16 mouse cellular contexts compared by ENCODE assay signal in genomic region chr2:173246688-173247087, GRCm38 (mm10). TPM values are rescaled to one million over a fixed set of nuclear protein-coding genes. Genes with fewer than 3 reads are reported as not detected.
DNase-seq lines count a peak whose midpoint lies in the region; ATAC-seq and TF ChIP-seq lines count a peak whose summit lies in the region.
"Had no signal": no experiment of that assay in that cellular context is flagged by ENCODE, and none has a peak within 500 bp of the region (broad histone marks: within the 10 kb centered on the region; RNA-seq: fewer than 3 reads in every experiment).

No protein-coding gene starts in this region.

- TF ChIP-seq EP300 in heart, postnatal 0 days (IDR thresholded peaks at IDR 0.05; ENCODE audit: low read depth) = no peak

- H3K4me2 ChIP-seq in heart, postnatal 0 days (ENCODE audit: low read depth, low read length) = no peak overlapping the region
- H3K4me2 ChIP-seq in heart, embryonic 11.5 days = no peak overlapping the region
- 0 out of 2 replicates have a peak overlapping the region, but pooled peaks have one; percentile 5 for H3K4me2 ChIP-seq in limb, embryonic 13.5 days (replicated peaks)
- no peak overlapping the region for H3K4me2 ChIP-seq in liver, embryonic 12.5 days
- H3K4me2 ChIP-seq: embryonic facial prominence, embryonic 12.5 days had no signal

- peaks cover 23% of the 10 kb centered on the region for H3K4me1 ChIP-seq in heart, postnatal 0 days (ENCODE audit: control insufficient read depth, insufficient read depth)
- peaks cover 56% of the 10 kb centered on the region for H3K4me1 ChIP-seq in heart, embryonic 11.5 days (ENCODE audit: control insufficient read depth, insufficient read depth, low read length)
- peaks cover 16% of the 10 kb centered on the region for H3K4me1 ChIP-seq in lung, adult 2 months (ENCODE audit: control insufficient read depth, insufficient read depth, low read length)
- peaks cover 90% of the 10 kb centered on the region for H3K4me1 ChIP-seq in limb, embryonic 13.5 days
- no peaks in the 10 kb centered on the region for H3K4me1 ChIP-seq in liver, embryonic 12.5 days

- TF ChIP-seq CTCF in heart, postnatal 0 days (IDR thresholded peaks at IDR 0.05; ENCODE audit: low read depth) = 0 out of 2 replicates have a peak, but pooled peaks have one; percentile 16
- 0 out of 2 replicates have a peak, but pooled peaks have one; percentile 5 for TF ChIP-seq CTCF in lung, adult 2 months (IDR thresholded peaks at IDR 0.05; ENCODE audit: insufficient read depth, low read length)

- WGBS in heart, postnatal 0 days = 66% methylated on average over 8 of the region's 8 CpGs
- WGBS in heart, embryonic 11.5 days (ENCODE audit: insufficient replicate concordance) = 54% methylated on average over 8 of the region's 8 CpGs
- WGBS in lung, adult 2 months = 73% methylated on average over 8 of the region's 8 CpGs
- WGBS in limb, embryonic 13.5 days = 72% methylated on average over 8 of the region's 8 CpGs
- WGBS in liver, embryonic 12.5 days (ENCODE audit: insufficient replicate concordance) = 50% methylated on average over 8 of the region's 8 CpGs

- no peak overlapping the region for H3K4me3 ChIP-seq in heart, postnatal 0 days (ENCODE audit: low read depth, low read length)
- no peak overlapping the region for H3K4me3 ChIP-seq in heart, embryonic 11.5 days (ENCODE audit: low read depth, low read length)
- no peak overlapping the region for H3K4me3 ChIP-seq in lung, adult 2 months (replicated peaks; ENCODE audit: extremely low read depth, low read depth, low read length)
- H3K4me3 ChIP-seq in limb, embryonic 13.5 days = no peak overlapping the region
- H3K4me3 ChIP-seq in liver, embryonic 12.5 days = no peak overlapping the region
- H3K4me3 ChIP-seq: embryonic facial prominence, embryonic 12.5 days; forebrain, embryonic 10.5 days; megakaryocyte, embryonic 14.5 days had no signal

- no peak overlapping the region for H3K9ac ChIP-seq in heart, postnatal 0 days (replicated peaks; ENCODE audit: low read depth, low read length)
- no peak overlapping the region for H3K9ac ChIP-seq in heart, embryonic 11.5 days (ENCODE audit: low read depth, low read length)
- H3K9ac ChIP-seq in limb, embryonic 13.5 days = no peak overlapping the region
- no peak overlapping the region for H3K9ac ChIP-seq in liver, embryonic 12.5 days
- H3K9ac ChIP-seq: embryonic facial prominence, embryonic 12.5 days had no signal

- DNase-seq in heart, postnatal 0 days (ENCODE audit: low spot score) = no peak
- DNase-seq in lung, adult 2 months = no peak
- DNase-seq in lung, postnatal 36 days = no peak
- DNase-seq: cerebellum, postnatal 36 days; heart, postnatal 10 days; thymus, postnatal 25 days had no signal

- H3K36me3 ChIP-seq in heart, postnatal 0 days (replicated peaks; ENCODE audit: control insufficient read depth, insufficient read depth, low read length) = no peaks in the 10 kb centered on the region
- no peaks in the 10 kb centered on the region for H3K36me3 ChIP-seq in heart, embryonic 11.5 days (ENCODE audit: control insufficient read depth, insufficient read depth, low read length)
- peaks cover 4% of the 10 kb centered on the region; the same call in 1 of the 2 replicates for H3K36me3 ChIP-seq in limb, embryonic 13.5 days
- H3K36me3 ChIP-seq in liver, embryonic 12.5 days = no peaks in the 10 kb centered on the region
- H3K36me3 ChIP-seq: embryonic facial prominence, embryonic 12.5 days; forebrain, embryonic 10.5 days had no signal

- no peak for ATAC-seq in heart, postnatal 0 days (ENCODE audit: insufficient read depth, low read depth)
- ATAC-seq in heart, embryonic 11.5 days (replicated peaks; ENCODE audit: insufficient number of reproducible peaks, low FRiP score, low TSS enrichment) = no peak
- ATAC-seq in CD4-positive, CD25-positive, alpha-beta regulatory T cell, adult 4 months = peak; percentile 34
- ATAC-seq in limb, embryonic 13.5 days (ENCODE audit: low FRiP score, low read depth) = no peak
- no peak for ATAC-seq in megakaryocyte-erythroid progenitor cell, adult 5-6 weeks (replicated peaks; ENCODE audit: low FRiP score, low TSS enrichment, poor library complexity, severe bottlenecking)
- no peak for ATAC-seq in liver, embryonic 12.5 days
- ATAC-seq: activated CD4-positive, CD25-positive, alpha-beta regulatory T cell, adult 4 months had no signal

- H3K27me3 ChIP-seq in heart, postnatal 0 days (ENCODE audit: control insufficient read depth, insufficient read depth, low read length) = no peaks in the 10 kb centered on the region
- no peaks in the 10 kb centered on the region for H3K27me3 ChIP-seq in heart, embryonic 11.5 days (ENCODE audit: control insufficient read depth, insufficient read depth, low read length)
- H3K27me3 ChIP-seq in limb, embryonic 13.5 days = no peaks in the 10 kb centered on the region
- H3K27me3 ChIP-seq in liver, embryonic 12.5 days (replicated peaks) = peaks cover 50% of the 10 kb centered on the region
- H3K27me3 ChIP-seq: embryonic facial prominence, embryonic 12.5 days had no signal

- no peak for TF ChIP-seq POLR2A in lung, adult 2 months (IDR thresholded peaks at IDR 0.05; ENCODE audit: borderline replicate concordance, extremely low read depth, low read depth, low read length)

- H3K27ac ChIP-seq in heart, postnatal 0 days (ENCODE audit: low read depth) = no peak overlapping the region
- H3K27ac ChIP-seq in heart, embryonic 11.5 days (ENCODE audit: low read depth, low read length) = no peak overlapping the region
- H3K27ac ChIP-seq in limb, embryonic 13.5 days = no peak overlapping the region
- H3K27ac ChIP-seq in liver, embryonic 12.5 days = no peak overlapping the region

- no peaks in the 10 kb centered on the region for H3K9me3 ChIP-seq in heart, postnatal 0 days (replicated peaks; ENCODE audit: control insufficient read depth, low read length)
- H3K9me3 ChIP-seq in heart, embryonic 11.5 days (replicated peaks; ENCODE audit: control insufficient read depth, low read length) = no peaks in the 10 kb centered on the region
- H3K9me3 ChIP-seq in limb, embryonic 13.5 days = no peaks in the 10 kb centered on the region
- H3K9me3 ChIP-seq in liver, embryonic 12.5 days (replicated peaks) = no peaks in the 10 kb centered on the region
- H3K9me3 ChIP-seq: embryonic facial prominence, embryonic 12.5 days; forebrain, embryonic 10.5 days; megakaryocyte, embryonic 14.5 days had no signal

RNA-seq across cellular contexts. Expression of gene Zbp1, which starts 28.0 kb away (rescaled TPM):
- 3.1 TPM in 1 of 2 replicates, not detected in the other for total RNA-seq in heart, postnatal 0 days (2014; rRNA removed; ENCODE audit: low replicate concordance)
- polyA plus RNA-seq in heart, postnatal 0 days (2015; fragmentation: Nextera tagmentation; extraction: Ambion mirVana) = 0.36 and 1.1 TPM in 2 replicates
- polyA plus RNA-seq in heart, embryonic 11.5 days (2014; fragmentation: Nextera tagmentation; extraction: Ambion mirVana) = not detected in 2 replicates
- 4.8 and 5.7 TPM in 2 replicates for polyA plus RNA-seq in lung, adult 2 months (2012; rRNA removed)
- polyA plus RNA-seq in CD4-positive, CD25-positive, alpha-beta regulatory T cell, adult 4 months (2017; shearing (Covaris generic)) = 100 to 1,000 TPM in 1 of 2 experiments, 10 to 100 TPM in 1; 85.2 to 140 TPM
- polyA plus RNA-seq in limb, embryonic 13.5 days (2015; fragmentation: Nextera tagmentation; extraction: Ambion mirVana) = 0.43 and 0.45 TPM in 2 replicates
- total RNA-seq in megakaryocyte-erythroid progenitor cell, adult 5-6 weeks (2014; fragmentation: Nextera tagmentation) = 1.3 and 2.5 TPM in 2 replicates
- 4.8 TPM in 1 of 2 replicates, not detected in the other for total RNA-seq in megakaryocyte-erythroid progenitor cell, adult 5-6 weeks (2017)
- polyA plus RNA-seq in liver, embryonic 12.5 days (2016; fragmentation: Nextera tagmentation; extraction: Ambion mirVana) = 0.21 and 0.36 TPM in 2 replicates
- polyA plus RNA-seq: embryonic facial prominence, embryonic 12.5 days; forebrain, embryonic 10.5 days had no signal

RNA-seq across cellular contexts. Expression of gene Pmepa1, which starts 29.6 kb away (rescaled TPM):
- total RNA-seq in heart, postnatal 0 days (2014; rRNA removed; ENCODE audit: low replicate concordance) = 6.3 and 12.9 TPM in 2 replicates
- 4.3 and 4.4 TPM in 2 replicates for polyA plus RNA-seq in heart, postnatal 0 days (2015; fragmentation: Nextera tagmentation; extraction: Ambion mirVana)
- polyA plus RNA-seq in heart, embryonic 11.5 days (2014; fragmentation: Nextera tagmentation; extraction: Ambion mirVana) = 3.8 and 4.7 TPM in 2 replicates
- 96.2 and 97.7 TPM in 2 replicates for polyA plus RNA-seq in lung, adult 2 months (2012; rRNA removed)
- polyA plus RNA-seq in CD4-positive, CD25-positive, alpha-beta regulatory T cell, adult 4 months (2017; shearing (Covaris generic)) = 10 to 100 TPM; 10.4 to 12.7 TPM
- 5.6 and 6.0 TPM in 2 replicates for polyA plus RNA-seq in limb, embryonic 13.5 days (2015; fragmentation: Nextera tagmentation; extraction: Ambion mirVana)
- total RNA-seq in megakaryocyte-erythroid progenitor cell, adult 5-6 weeks (2014; fragmentation: Nextera tagmentation) = not detected in 2 replicates
- total RNA-seq in megakaryocyte-erythroid progenitor cell, adult 5-6 weeks (2017) = 0.52 TPM in 1 of 2 replicates, not detected in the other
- polyA plus RNA-seq in liver, embryonic 12.5 days (2016; fragmentation: Nextera tagmentation; extraction: Ambion mirVana) = 0.24 and 0.37 TPM in 2 replicates
- total RNA-seq: neutrophil, adult 5-6 weeks had no signal

Comparison
In these comparisons a context has a peak if more than half of its experiments do, and no peak if none do; other contexts are left out.
1. RNA of gene Zbp1, which starts 28.0 kb away (polyA plus RNA-seq): 85.2 to 140 TPM in CD4-positive, CD25-positive, alpha-beta regulatory T cell, adult 4 months; 4.8 to 5.7 TPM in lung, adult 2 months, 0.36 to 1.1 TPM in heart, postnatal 0 days, 0.43 to 0.45 TPM in limb, embryonic 13.5 days, 0.21 to 0.36 TPM in liver, embryonic 12.5 days and not detected in heart, embryonic 11.5 days; every median in the first group is over 10 times any median in the second.